Mouse (Mus musculus) layer of hippocampus, adult 9-10 months (tissue): Measurements from ENCODE around the gene Tmem51.

Experiments used
- DNase-seq: peaks from one replicate; pipeline ENCODE4 v3.0.0; 2022; ENCODE audit warnings: low spot score

Tmem51 gene

GRCm38 (mm10) chr4:142080901-142081630 is 3.0 kb downstream of the Tmem51 start:
- DNase-seq = no peak

GRCm38 (mm10) chr4:142080487-142080767 is 3.7 kb downstream of the Tmem51 start:
- no peak for DNase-seq

DNA sequence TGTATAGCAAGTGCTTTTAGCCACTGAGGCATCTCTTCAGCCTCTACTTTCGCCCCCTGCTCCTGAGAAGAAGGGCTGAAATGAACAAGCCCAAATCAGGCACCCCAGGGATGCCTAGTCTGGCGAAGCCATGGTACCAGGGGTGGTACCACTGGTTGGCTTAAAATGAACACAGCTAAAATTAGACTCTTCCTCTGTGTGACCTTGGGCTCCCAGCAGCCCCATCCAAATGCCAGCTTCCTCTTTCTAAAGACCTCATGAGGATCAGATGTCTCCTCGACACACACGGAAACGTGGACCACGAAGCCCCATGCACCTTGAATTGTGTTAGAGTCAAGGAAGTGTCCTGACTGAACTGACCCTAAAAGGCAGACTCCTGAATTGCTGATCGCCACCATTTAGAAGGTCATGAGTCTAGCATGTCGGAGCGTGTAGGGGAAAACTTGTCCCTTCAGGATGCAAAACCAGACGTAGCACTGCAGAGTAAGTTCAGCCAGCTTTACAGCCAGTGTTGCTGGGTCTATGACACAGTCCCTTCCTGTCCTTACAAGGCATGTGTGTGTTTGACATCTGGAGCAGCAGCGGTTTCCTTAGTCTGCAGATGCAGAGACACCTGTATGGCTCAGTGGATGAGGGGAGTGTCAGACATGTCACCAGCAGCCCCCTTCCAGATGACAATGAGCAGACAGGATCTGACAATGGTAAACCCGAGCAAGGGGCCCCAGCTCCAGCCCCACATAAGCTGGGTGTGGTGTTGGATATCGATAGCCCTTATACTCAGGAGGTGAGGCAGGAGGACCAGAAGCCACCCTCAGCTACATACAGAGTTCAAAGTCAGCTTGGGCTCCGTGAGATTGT is 4.2 kb downstream of the Tmem51 start:
- DNase-seq = no peak

GRCm38 (mm10) chr4:142077572-142078271 is 6.4 kb downstream of the Tmem51 start:
- no peak for DNase-seq

- no peak for DNase-seq
These were observed 7.2 kb downstream of the Tmem51 start for GRCm38 (mm10) chr4:142076883-142077282.

- DNase-seq = no peak
These were observed 8.2 kb downstream of the Tmem51 start for GRCm38 (mm10) chr4:142075931-142076330.

DNA sequence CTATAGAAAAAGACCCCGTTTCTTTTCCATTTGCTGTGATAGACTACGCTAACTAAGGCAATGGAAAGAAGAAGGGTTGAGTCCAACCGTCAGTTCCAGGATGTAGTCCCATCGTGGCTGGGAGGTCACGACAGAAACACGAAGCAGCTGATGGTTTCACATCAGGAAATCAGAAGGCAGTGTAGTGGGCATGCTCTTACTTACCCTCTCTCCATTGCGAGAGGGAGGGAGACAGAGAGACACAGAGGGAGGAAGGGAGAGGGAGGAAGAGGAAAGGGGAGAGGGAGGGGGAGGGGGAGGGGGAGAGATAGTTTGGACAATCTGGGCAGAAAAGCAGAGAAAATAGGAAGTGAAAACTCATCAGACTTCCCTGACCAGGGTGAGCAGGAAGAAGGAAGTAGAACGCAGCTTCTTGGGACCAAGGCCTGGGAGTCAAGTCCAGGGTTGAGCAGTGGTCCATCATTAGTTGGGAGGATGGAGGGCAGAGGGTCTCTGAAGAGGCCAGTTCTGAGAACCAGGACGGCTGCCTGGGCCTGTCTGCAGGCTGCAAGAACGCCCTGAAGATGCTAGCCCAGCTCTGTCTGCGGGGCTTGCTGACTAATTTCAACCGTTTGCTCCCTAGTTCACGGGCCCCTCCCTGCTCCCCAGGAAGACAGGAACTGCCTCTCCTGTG is 9.9 kb downstream of the Tmem51 start:
- no peak for DNase-seq

GRCm38 (mm10) chr4:142071243-142071991 is 12.7 kb downstream of the Tmem51 start:
- no peak for DNase-seq

DNA sequence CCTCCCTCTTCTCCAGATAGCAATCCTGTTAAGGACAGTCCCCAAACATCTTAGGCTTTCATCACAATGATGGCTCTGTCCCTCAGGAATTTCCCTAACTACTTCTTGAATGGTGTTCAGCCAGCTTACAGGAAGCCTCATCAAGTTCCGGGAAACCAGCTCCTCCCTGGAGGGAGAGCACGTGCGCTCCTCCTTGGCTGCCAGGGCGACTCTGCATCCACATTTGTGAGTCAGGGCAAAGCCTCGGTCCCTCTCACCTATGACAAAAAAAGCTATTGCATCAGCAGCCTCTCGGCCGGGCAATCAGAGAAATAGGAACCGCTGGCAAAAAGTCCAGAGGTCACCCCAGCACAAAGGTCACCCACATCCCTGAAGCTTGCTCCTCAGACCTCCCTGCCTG is 13.3 kb downstream of the Tmem51 start:
- no peak for DNase-seq

DNA sequence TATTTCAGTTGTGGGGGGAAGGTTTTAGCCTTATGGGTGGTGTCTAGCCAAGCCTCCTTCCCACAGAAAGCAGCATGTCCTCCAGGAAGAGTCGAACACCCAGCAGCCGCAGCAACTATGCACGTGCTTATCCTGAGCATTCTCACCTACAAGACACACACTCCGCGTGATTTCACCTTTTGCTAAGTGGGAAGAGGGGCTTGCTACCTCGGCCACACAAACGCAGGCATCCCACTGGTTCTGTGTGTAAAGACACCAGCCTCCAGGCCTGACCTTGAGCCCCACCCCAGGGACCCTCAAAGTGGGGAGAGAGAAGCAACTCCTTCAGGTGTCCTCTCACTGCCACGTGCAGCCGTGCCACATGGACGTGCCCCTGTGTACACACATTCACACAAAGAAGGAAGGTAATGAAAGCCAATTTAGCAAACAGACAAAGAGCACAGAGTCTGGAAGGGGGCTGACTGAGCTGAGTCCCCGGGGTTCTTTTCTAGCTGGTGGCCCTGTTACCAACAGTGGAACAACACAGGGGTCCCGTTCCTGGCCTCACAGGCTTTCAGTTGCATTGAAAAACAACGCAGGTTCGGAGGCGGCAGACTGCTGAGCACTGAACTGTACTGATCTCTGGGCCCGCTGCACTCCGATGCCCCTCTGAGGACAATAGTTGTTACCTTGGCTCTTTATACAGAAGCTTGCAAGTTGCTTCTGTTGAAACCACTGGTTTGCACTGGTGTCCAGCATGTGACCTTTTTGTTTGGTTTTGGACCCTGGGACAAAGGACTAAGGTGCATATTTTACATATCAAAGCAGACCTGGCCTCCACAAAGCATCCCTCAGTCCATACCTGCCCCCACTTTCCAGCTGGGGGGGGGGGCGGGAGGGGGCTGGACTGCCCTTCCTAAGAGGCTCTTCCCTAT is 14.9 kb downstream of the Tmem51 start:
- DNase-seq = no peak

DNA sequence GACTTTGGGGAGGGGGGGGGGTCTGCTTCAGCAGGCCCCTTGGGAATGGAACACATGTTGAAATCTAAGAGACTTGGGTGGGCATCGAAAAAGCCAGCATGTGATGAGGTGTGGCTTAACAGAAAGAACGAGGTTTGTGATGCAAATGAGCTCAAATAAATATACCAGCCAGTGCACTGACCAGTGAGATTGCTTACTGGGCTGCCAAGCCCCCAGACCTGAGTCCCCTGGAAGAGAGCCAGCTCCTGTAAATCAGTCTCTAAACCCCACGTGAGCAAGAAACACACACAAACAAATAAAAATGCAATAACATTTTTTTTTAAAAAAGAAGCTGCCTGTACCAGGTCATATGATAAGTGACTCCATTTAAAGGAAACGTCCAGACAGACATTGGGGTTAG is 17.5 kb downstream of the Tmem51 start:
- DNase-seq = no peak

DNA sequence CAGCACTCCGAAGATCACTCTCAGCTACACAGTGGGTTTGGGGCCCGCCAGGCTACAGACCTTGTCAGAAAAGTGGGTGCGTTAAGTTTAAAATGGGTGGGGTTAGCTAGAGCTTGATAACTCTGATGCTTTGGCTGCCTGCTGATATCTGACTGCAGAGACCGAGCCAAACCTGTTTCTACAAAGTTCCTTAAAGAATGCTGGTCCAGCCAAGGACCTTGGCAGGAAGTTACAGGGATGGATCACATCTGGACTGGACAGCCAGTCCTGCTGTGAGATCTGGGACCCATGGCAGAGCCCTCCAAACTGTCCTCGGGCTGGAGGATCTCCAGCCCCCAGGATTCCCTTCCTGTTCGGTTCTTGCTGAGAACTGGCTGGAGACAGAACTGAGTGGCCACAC is 18.3 kb downstream of the Tmem51 start:
- no peak for DNase-seq

DNA sequence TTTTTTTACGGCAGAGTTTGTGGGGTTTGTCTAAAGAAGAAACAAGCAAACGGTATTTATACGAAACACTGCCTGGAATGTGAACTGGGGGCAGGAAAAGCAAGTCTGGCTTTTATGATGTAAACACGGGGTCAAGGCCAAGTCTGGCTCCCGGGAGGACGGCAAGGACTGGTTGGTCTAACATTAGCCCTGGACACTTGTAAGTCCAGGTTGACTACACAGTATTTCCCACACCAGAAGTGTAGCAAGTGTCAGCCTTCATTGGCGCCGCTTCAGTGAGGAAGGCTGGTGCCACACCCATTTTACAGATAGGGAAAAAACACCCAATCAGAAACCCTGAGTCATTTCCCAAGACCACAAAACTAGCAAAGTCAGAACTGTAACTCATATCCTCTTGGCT is 18.8 kb downstream of the Tmem51 start:
- no peak for DNase-seq

DNA sequence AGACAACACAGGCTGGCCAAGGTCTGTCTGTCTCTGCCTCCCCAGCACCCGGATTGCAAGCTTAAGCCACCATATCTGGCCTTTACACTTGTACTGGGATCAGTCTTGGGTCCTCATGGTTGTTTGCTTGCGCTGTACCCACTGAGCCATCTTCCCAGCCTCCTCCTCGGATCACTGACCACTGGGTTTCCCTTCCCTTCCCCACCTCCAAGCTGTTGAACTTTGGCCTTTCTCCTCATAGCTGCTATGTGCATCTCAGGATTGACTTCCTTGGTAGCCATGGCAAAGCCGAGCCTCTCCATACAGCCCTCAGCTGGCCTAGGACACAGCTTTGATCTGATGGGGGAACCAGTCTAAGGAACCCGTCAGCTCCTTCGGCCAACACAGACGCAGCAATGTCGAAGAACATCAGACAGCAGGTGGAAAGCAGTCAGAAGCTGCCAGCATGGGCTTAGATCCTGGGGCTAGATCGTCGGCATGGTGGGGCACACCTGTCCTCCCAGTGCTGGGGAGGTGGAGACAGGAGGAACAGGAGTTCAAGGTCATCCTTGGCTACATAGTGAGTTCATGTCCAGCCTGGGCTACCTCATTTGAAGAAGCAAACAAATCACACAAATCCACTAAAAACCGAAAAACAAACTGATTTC is 19.4 kb downstream of the Tmem51 start:
- no peak for DNase-seq

DNA sequence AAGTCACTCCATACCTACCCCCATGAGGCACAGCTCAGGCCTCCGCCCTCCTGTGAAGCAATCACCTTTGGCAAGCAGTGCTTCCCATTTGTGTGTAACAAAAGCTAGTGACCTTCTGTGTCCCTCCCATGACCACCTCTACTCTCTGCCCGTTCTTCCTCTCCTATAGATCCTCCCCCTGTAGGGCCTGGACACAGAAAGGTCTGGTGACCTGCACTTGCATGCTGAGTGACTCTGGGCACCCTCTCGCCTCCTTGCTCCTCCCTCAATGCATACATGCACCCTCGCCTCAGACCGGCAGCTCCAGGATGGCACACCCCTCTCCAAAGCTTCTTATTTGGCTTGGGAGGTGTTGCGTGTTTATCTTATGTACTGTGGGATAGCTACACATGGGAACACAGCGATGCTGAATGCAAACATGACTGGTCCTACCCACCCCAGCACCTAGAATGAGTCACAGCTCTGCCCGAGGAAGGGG is 21.0 kb downstream of the Tmem51 start:
- DNase-seq = no peak

DNA sequence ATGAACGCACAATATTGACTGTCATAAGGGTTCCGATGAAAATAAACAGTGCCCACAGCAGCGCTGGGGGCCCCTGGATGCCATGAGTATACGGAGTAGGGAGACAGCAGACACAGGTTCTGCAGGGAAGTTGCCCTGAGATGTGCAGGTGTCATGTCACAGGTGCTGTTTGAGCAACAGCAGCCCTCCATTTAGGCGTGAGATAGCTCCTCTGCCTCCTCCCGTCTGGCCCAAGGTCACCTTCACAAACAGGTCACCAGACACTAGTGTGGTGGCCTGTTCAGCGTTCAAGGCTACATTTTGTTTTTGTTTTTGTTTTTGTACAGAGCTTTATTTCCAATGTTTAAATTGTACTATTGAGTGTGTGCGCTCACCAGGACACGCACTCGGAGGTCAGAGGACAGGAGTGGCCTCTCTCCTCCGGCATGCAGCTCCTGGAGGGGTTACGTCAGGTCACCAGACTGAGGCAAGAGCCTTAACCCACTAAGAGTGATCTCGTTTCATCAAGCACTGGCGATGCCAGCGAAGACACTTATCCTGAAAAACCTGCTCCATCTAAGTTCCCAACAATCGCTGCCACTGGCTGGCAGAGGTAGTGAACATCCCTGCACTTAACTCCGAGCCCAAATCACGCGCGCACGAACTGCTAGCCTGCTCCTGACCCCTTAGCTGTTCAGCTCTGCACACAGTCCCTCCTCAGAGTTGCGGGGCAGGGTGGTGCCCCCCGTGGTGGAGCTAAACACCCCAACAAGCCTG is 22.4 kb downstream of the Tmem51 start:
- DNase-seq = no peak

GRCm38 (mm10) chr4:142060455-142061378 is 23.4 kb downstream of the Tmem51 start:
- no peak for DNase-seq

GRCm38 (mm10) chr4:142059841-142060193 is 24.3 kb downstream of the Tmem51 start:
- no peak for DNase-seq
